Mouse (Mus musculus) stomach, postnatal 0 days (tissue): ENCODE measurements around the gene Rhbdl1. TPM values are rescaled to one million over a fixed set of nuclear protein-coding genes. Genes with fewer than 3 reads are reported as not detected.

Source experiments
- ATAC-seq: fragments of 200-750 bp; cut with Nextera tagmentation; 2 replicates; pipeline ENCODE4 v1.8.0; 2017; ENCODE audit not compliant: low FRiP score, low TSS enrichment
- DNase-seq: peaks from one replicate; pipeline ENCODE4 v3.0.0-alpha.2; 2016; ENCODE audit warnings: low spot score
- H3K27ac ChIP-seq: fragments of 300-500 bp; sonication (generic); replicated peaks from 2 replicates; pipeline ENCODE4 v1.5.1; 2014; ENCODE audit warnings: mild to moderate bottlenecking, control low read depth
- H3K27me3 ChIP-seq: fragments of 300-500 bp; sonication (generic); 2 replicates; pipeline ENCODE4 v1.6.1; 2014; ENCODE audit warnings: low read length; ENCODE audit not compliant: control insufficient read depth, insufficient read depth
- H3K36me3 ChIP-seq: fragments of 300-500 bp; sonication (generic); 2 replicates; pipeline ENCODE4 v1.6.1; 2014; ENCODE audit warnings: low read length, mixed read lengths; ENCODE audit not compliant: control insufficient read depth, insufficient read depth
- H3K4me1 ChIP-seq: fragments of 300-500 bp; sonication (generic); replicated peaks from 2 replicates; pipeline ENCODE4 v1.6.1; 2014; ENCODE audit warnings: antibody characterized with exemption; ENCODE audit not compliant: control insufficient read depth, insufficient read depth
- H3K4me2 ChIP-seq: fragments of 300-500 bp; sonication (generic); replicated peaks from 2 replicates; pipeline ENCODE4 v1.6.1; 2014; ENCODE audit warnings: low read depth, mild to moderate bottlenecking, control low read depth, moderate library complexity
- H3K4me3 ChIP-seq: fragments of 300-500 bp; sonication (generic); 2 replicates; pipeline ENCODE4 v1.5.1; 2014; ENCODE audit warnings: low read depth, low read length, control low read depth
- H3K9ac ChIP-seq: fragments of 300-500 bp; sonication (generic); 2 replicates; pipeline ENCODE4 v1.6.1; 2014; ENCODE audit warnings: mild to moderate bottlenecking, low read length, control low read depth, mixed read lengths
- H3K9me3 ChIP-seq: fragments of 300-500 bp; sonication (generic); 2 replicates; pipeline ENCODE4 v1.6.1; 2016; ENCODE audit warnings: low read length; ENCODE audit not compliant: control insufficient read depth
- CTCF ChIP-seq: IDR thresholded peaks from 2 replicates; pipeline ENCODE4 v1.5.1; 2016; ENCODE audit warnings: antibody characterized with exemption, low read depth, mild to moderate bottlenecking, moderate library complexity
- EP300 ChIP-seq: optimal IDR thresholded peaks from 2 replicates; pipeline ENCODE3; 2016; ENCODE audit warnings: antibody characterized with exemption
- WGBS: fragments of 180-500 bp; shearing (Covaris S2); extraction: QIAGEN DNeasy Blood & Tissue Kit; methylation state at CpG from one replicate; pipeline ENCODE4 v1.1.7; 2014; 5-methylcytosine and 5-hydroxymethylcytosine counted together
- polyA plus RNA-seq: library from polyadenylated mRNA; unstranded; fragments of >200 nt; fragmentation: Nextera tagmentation; extraction: Ambion mirVana; gene quantifications from 2 replicates; pipeline ENCODE4 v1.2.1, GENCODE M21; 2015

The Rhbdl1 gene
- polyA plus RNA-seq, 1 experiment from 2014 or later: 4.3 TPM

GRCm38 (mm10) chr17:25825984-25826570 lies 11.0 kb downstream of the Rhbdl1 start:
- Histone ChIP-seq H3K27ac (no peak overlapping the region), H3K36me3 (peaks cover 14% of the 10 kb centered on the region), H3K9me3 (no peaks in the 10 kb centered on the region), H3K4me2 (no peak overlapping the region), H3K9ac (no peak overlapping the region), H3K4me3 (no peak overlapping the region), H3K27me3 (no peaks in the 10 kb centered on the region), H3K4me1 (peaks cover 16% of the 10 kb centered on the region)
- ATAC-seq (no peak), DNase-seq (no peak)
- 93% methylated on average over 27 of the region's 27 CpGs for WGBS
- TF ChIP-seq CTCF: no peak
- TF ChIP-seq EP300: no peak

DNA sequence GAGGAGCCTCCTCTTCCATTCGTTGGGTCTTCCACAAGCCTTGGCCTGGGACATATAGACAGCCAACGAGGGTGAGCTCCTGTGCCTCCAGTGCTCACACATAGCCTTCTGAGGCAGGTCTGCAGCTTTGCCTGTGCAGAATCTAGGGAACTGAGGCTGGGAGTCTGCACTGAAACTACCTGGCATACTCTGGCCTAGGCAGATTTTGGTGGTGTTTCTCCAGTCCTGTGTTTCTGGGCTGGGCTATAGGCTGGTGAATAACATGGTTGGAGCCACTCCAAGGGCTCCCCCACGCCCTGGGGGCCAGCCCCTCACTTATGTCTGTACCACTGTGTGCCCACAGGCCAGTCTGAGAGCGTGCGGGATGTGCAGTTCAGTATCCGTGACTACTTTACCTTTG lies 11.8 kb downstream of the Rhbdl1 start:
- TF ChIP-seq EP300: no peak
- no peak for TF ChIP-seq CTCF
- no peaks in the 10 kb centered on the region for H3K9me3 ChIP-seq
- H3K4me2 ChIP-seq: no peak overlapping the region
- WGBS: 83% methylated on average over 6 of the region's 6 CpGs
- no peak overlapping the region for H3K9ac ChIP-seq
- peaks cover 7% of the 10 kb centered on the region for H3K36me3 ChIP-seq
- H3K4me1 ChIP-seq: peaks cover 16% of the 10 kb centered on the region
- H3K27me3 ChIP-seq: no peaks in the 10 kb centered on the region
- H3K27ac ChIP-seq: no peak overlapping the region
- ATAC-seq (no peak), DNase-seq (no peak)
- H3K4me3 ChIP-seq: no peak overlapping the region

GRCm38 (mm10) chr17:25824362-25825142 lies 12.5 kb downstream of the Rhbdl1 start:
- 69% methylated on average over 16 of the region's 17 CpGs for WGBS
- DNase-seq (peak; percentile 13), ATAC-seq (no peak)
- Histone ChIP-seq H3K9me3 (no peaks in the 10 kb centered on the region), H3K36me3 (peaks cover 7% of the 10 kb centered on the region), H3K4me2 (peak overlapping the region; percentile 68), H3K4me3 (peak overlapping the region; percentile 53), H3K9ac (peak overlapping the region; percentile 59), H3K4me1 (peaks cover 13% of the 10 kb centered on the region), H3K27me3 (no peaks in the 10 kb centered on the region), H3K27ac (no peak overlapping the region)
- no peak for TF ChIP-seq EP300
- no peak for TF ChIP-seq CTCF

GRCm38 (mm10) chr17:25823452-25823851 lies 13.6 kb downstream of the Rhbdl1 start, which contains the start of gene Wdr24:
TSS of gene Wdr24 (plus strand) at chr17:25823627.
- peak; percentile 47; the same call in 1 of the 2 replicates for ATAC-seq
- WGBS: under 1% methylated on average over 18 of the region's 18 CpGs

DNA sequence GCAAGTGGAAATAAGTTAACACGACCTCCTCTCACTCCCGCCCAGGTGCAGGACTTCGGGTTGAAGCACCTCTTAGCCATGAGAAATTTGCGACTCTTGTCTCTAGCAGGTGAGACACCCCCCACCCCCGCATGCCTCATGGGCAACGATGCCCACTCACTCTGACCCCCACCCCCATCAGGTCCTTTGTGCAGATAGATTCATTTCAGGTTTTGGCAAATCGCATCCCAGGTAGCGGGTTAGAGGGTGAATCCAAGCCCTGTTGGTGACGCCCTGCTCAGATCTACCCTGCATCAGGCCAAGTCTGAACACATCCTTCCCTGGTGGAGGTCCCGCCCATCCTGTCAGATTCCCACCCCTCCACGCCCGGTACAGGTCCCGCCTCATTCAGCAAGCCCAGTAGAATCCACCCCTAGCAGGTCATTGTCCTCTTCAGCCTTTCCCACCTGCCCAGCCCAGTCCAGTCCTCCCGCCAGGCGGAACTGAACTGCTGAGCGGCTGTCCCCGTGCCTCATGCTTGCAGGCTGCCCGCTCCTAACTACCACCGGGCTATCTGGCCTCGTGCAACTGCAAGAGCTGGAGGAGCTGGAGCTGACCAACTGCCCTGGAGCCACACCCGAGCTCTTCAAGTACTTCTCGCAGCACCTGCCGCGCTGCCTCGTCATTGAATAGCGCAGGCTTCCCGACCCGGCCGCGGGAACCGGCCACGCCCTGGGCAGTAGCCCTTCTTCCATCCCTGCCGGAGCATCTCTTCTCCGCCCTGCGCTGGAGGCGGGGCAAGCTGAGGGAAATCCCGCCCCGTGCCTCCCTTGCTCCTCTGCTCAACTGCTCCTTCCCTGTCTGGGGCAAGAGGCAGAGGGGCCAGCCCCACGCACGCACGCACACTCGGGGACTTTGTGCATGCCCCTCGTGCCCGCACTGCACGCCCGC lies 18.0 kb downstream of the Rhbdl1 start:
- H3K4me2 ChIP-seq: peak overlapping the region; percentile 42; the same call in 1 of the 2 replicates
- H3K4me3 ChIP-seq: 0 out of 2 replicates have a peak overlapping the region, but pooled peaks have one; percentile 6
- H3K27ac ChIP-seq: no peak overlapping the region
- no peak for TF ChIP-seq EP300
- TF ChIP-seq CTCF: no peak
- no peaks in the 10 kb centered on the region for H3K36me3 ChIP-seq
- H3K9ac ChIP-seq: no peak overlapping the region
- H3K27me3 ChIP-seq: no peaks in the 10 kb centered on the region
- WGBS: 8% methylated on average over 39 of the region's 46 CpGs
- DNase-seq (no peak), ATAC-seq (peak; percentile 28)
- H3K4me1 ChIP-seq: peaks cover 3% of the 10 kb centered on the region
- H3K9me3 ChIP-seq: no peaks in the 10 kb centered on the region

More at GRCm38 (mm10) chr17:25823452-25823851, 13.6 kb downstream of the Rhbdl1 start, which contains the start of gene Wdr24:
- Histone ChIP-seq H3K4me1 (peaks cover 11% of the 10 kb centered on the region), H3K9me3 (no peaks in the 10 kb centered on the region), H3K27ac (0 out of 2 replicates have a peak within 1 kb of the TSS, but pooled peaks have one; percentile 5), H3K27me3 (no peaks in the 10 kb centered on the region), H3K9ac (peak within 1 kb of the TSS; percentile 59), H3K4me3 (peak within 1 kb of the TSS; percentile 53), H3K4me2 (peak within 1 kb of the TSS; percentile 68), H3K36me3 (peaks cover 7% of the 10 kb centered on the region)
- peak; percentile 70 for DNase-seq
- TF ChIP-seq CTCF (no peak), EP300 (no peak)
